Mouse (Mus musculus) MEL (cell line): ENCODE results near the gene Dapp1.

Source experiments
- CTCF ChIP-seq, 3 experiments: IDR thresholded peaks in 2 of 3; conservative IDR thresholded peaks in 1 of 3; 2 replicates each; pipeline ENCODE4 v1.5.1; 2011 to 2012; ENCODE audit warnings: low read length in 3 of 3, low read depth in 2 of 3, mild to moderate bottlenecking in 2 of 3, improper control_type of control experiment in 1 of 3, inconsistent platforms in 1 of 3, mixed read lengths in 1 of 3, moderate library complexity in 1 of 3; ENCODE audit not compliant: control insufficient read depth in 1 of 3, insufficient read depth in 1 of 3, poor library complexity in 1 of 3, severe bottlenecking in 1 of 3
- ELF1 ChIP-seq: IDR thresholded peaks from 2 replicates; pipeline ENCODE4 v1.6.1; 2014; ENCODE audit warnings: low read depth, mild to moderate bottlenecking, inconsistent platforms, low read length, improper control_type of control experiment, moderate library complexity
- MAFK ChIP-seq: IDR thresholded peaks from 2 replicates; pipeline ENCODE4 v1.6.1; 2011; ENCODE audit warnings: low read depth, mild to moderate bottlenecking, low read length, improper control_type of control experiment, borderline replicate concordance
- NELFE ChIP-seq: IDR thresholded peaks from 2 replicates; pipeline ENCODE4 v1.6.1; 2011; ENCODE audit warnings: low read depth, low read length, improper control_type of control experiment
- POLR2A ChIP-seq, 2 experiments: IDR thresholded peaks; 2 replicates each; pipeline ENCODE4 v1.6.1; 2011 to 2012; ENCODE audit warnings: low read length in 2 of 2, mild to moderate bottlenecking in 2 of 2, control low read depth in 1 of 2, improper control_type of control experiment in 1 of 2, low read depth in 1 of 2, moderate library complexity in 1 of 2; ENCODE audit not compliant: control insufficient read depth in 1 of 2, insufficient read depth in 1 of 2, poor library complexity in 1 of 2
- SIN3A ChIP-seq: IDR thresholded peaks from 2 replicates; pipeline ENCODE4 v1.6.1; 2012; ENCODE audit warnings: low read length, improper control_type of control experiment, inconsistent platforms
- ZC3H11A ChIP-seq: IDR thresholded peaks from 2 replicates; pipeline ENCODE4 v1.6.1; 2012; ENCODE audit warnings: low read depth, mild to moderate bottlenecking, inconsistent platforms, low read length, improper control_type of control experiment

GRCm38 (mm10) chr3:137972989-137973388 is 8.4 kb downstream of the Dapp1 start:
- TF ChIP-seq CTCF (IDR thresholded peaks at IDR 0.05 in 2 of 3, conservative IDR thresholded peaks at IDR 0.05 in 1 of 3; ENCODE audit: control insufficient read depth in 1 of 3, insufficient read depth in 1 of 3, low read depth in 2 of 3, low read length in 3 of 3, poor library complexity in 1 of 3, severe bottlenecking in 1 of 3) (no peak), ELF1 (no peak), SIN3A (no peak), ZC3H11A (no peak), POLR2A (IDR thresholded peaks at IDR 0.05; ENCODE audit: control insufficient read depth in 1 of 2, insufficient read depth in 1 of 2, low read depth in 1 of 2, low read length in 2 of 2, poor library complexity in 1 of 2) (no peak), NELFE (no peak), MAFK (no peak)
